Mouse (Mus musculus) left cerebral cortex, postnatal 4 days (tissue): ENCODE measurements around the gene Stard5. TPM values are rescaled to one million over a fixed set of nuclear protein-coding genes. Genes with fewer than 3 reads are reported as not detected.

Experiments
- DNase-seq: peaks from one replicate; pipeline ENCODE4 v3.0.0-alpha.2; 2022
- intact Hi-C: fragments of 180-260 bp; cut with DNase I; formaldehyde crosslinking; loops from one replicate; pipeline ENCODE4 v1.15.1; 2025
- total RNA-seq, 2 experiments: library from RNA; stranded (reverse); gene quantifications; 2 replicates each; pipeline ENCODE4 v1.2.3; 2021

Gene Stard5
- total RNA-seq, 2 experiments from 2014 or later: 10.2 to 10.4 TPM

- intact Hi-C loops: no loop called here
Measured at GRCm38 (mm10) chr7:83632682-83633120, 942 bp downstream of the Stard5 start.

DNA sequence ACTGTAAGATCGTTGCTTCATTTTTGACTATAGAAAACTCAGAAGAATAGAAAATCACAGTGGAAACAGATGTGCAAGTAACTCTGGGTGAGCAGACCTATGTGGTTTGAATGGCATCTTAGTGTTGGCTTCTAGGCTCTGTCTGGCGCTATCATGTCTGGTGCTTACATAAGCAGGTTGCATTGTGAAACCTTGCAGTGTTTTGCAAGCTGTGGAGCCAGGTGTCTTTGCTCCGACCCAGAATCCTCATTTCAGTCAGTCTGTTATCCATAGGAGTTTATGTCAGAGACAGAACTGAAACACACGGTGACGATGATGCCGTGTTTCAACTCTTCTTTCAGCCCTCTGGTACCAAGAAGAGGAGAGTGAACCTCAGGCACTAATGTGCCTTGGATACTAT, 2.1 kb downstream of the Stard5 start:
- intact Hi-C loops: no loop called here
- no peak for DNase-seq

More at GRCm38 (mm10) chr7:83632682-83633120, 942 bp downstream of the Stard5 start:
- DNase-seq: no peak

GRCm38 (mm10) chr7:83635726-83636125, 4.0 kb downstream of the Stard5 start:
- intact Hi-C loops: no loop called here
- no peak for DNase-seq

DNA sequence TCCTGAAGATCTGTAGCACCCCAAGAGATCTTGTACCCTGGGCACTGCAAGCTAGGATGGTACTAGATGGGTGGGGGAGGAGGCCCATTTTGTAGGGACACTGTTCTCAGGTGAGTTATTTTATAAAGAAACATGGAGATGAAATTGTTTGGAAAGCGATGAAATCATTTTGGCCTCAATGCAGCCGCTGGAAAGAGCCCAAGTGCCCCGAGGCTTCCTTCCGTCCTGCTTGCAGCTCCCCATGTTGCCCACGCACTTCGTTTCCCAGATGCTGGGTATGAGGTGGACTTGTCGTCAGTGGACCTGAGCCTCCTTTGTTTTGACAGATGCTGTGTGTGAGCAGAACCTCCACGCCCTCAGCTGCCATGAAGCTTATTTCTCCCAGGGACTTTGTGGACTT, 4.7 kb downstream of the Stard5 start:
- no peak for DNase-seq
- intact Hi-C loops: no loop called here

- DNase-seq: no peak
- intact Hi-C loops: no loop called here
Measured at GRCm38 (mm10) chr7:83637781-83638583, 6.2 kb downstream of the Stard5 start.

DNA sequence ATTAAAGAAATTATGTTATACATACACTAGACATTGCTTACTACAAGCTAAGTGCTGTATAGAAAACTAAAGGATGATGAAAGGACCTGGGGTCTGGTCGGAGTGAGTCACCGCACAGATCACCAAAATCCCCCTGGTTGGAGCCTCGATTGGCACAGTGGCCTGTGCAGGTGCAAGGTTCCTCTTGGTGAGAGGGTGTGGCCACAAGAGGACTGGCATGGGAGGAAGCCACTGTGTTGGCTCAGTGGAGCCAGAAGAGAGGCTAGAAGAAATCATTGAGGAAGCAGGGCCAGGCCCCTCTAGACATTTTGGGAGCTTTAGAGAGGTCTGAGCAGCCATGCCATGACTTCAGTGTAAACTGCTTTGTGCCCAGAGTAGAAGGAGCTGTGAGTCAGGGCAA, 7.3 kb downstream of the Stard5 start:
- no peak for DNase-seq
- intact Hi-C loops: no loop called here

DNA sequence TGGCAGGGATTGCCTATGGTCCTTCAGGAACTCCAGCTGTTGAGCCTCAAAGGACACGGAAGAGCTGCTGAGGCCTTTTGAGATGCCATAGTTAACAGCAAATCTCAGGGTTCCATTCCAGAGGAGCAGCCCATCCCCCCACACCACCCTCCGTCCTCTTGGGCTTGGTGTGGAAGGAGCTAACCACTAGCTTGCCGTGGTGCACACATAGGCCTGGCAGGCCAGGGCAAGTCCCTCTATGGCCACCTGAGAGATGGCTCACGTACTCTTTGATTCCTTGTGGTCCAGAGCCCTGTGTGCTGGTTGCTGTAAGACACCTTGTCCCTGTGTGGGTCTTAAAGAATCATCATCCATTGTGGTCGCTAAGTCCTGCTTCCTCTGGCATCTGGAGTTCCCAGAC, 8.8 kb downstream of the Stard5 start:
- intact Hi-C loops: no loop called here
- DNase-seq: no peak

DNA sequence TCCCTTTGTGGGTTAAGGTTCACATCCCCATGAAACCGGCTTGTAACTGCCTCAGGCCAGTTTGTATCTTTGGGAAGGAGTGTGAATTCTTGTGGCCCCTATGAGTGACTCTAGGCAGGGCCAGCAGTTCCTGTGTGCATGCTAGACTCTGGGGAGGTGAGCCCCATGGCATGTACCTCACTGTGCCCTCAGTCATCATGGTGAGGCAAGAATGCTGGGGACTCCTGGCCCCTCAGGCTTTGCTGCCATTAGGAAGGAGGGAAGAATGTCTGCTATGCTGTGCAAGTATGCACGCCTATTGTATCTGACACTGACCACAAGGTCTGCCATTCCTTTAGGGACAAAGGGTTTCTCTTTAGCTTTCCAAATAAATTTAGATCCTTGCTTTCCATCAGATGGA, 9.4 kb downstream of the Stard5 start:
- intact Hi-C loops: no loop called here

DNA sequence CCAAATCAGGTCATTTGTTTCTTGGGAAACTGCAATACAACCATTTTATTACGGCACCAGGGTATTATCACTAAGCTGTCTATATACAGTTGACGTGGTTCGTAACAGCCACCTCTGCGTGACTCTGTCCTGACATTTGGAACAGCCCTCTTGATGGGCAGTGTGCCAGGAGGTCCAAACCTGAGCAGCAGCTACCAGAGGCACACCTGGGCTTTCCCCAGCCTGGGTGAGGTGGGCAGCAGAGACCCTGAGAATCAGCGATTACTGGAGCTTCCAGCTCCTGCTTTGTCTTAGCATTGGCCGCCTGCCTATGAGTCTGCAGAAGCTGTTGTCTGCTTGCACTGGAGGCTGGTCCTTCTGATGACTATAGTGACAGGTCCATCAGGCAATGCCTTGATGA, 11.8 kb downstream of the Stard5 start:
- no peak for DNase-seq
- intact Hi-C loops: no loop called here

More for the DNA sequence above, 9.4 kb downstream of the Stard5 start:
- no peak for DNase-seq

DNA sequence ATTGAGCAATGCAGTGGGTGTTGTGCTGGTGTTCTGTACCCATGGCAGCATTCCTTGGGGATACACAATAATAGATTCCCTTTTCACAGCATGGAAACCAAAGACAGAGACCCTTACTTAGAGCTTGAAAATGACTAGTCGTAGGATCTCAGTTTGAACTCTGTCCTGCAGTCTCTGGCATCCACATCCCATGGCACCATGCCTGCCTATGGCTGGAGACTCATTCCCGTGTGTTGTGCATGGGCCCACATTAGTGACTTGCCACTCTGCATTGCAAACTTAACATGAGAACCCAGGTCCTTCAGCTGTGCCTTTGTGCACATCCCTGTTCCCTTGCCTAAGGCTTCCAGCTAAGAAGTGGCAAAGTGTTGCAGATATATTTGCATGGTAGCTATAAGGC, 13.0 kb downstream of the Stard5 start:
- intact Hi-C loops: no loop called here
- DNase-seq: no peak

DNA sequence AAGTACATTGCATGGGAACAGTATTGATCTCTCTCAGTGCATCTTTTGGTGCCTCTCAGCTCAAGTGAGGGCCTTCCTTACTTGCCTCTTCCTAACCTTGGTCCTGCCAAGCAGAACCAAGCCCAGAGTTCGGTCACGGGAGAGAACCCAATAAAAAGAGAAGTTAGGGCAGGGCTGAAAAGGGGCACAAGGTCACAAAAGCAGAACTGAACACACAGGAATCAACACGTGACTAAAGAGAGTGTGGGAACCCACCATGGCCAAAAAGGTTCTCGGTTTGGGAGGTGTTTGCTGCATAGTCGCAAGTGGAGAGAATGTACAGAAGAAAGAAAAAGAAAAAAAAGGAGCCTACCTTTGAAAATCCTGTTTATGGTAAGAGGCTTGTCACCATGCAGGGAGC, 13.7 kb downstream of the Stard5 start:
- DNase-seq: no peak
- intact Hi-C loops: no loop called here

DNA sequence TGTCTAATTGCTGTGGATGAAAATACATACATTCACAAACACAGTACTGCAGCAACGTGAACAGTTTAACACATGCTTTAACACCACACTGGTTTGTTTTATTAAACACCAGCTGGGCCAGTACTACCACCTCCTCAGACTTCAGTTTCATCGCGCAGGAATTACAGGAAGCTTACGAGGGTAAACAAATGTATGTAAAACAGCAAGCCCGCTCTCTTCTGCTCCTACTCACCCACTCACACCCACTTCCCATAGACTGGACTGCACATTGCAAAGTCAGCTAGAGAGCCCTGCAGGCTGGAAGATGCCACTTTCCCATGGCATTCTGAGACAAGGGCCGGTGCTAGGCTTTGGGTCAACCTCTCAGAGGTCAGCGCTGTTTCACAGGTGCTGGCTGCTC, 17.0 kb downstream of the Stard5 start:
- no peak for DNase-seq
- intact Hi-C loops: no loop called here

- DNase-seq: no peak
- intact Hi-C loops: no loop called here
Measured at GRCm38 (mm10) chr7:83650638-83651037, 18.9 kb downstream of the Stard5 start.

GRCm38 (mm10) chr7:83652498-83652897, 20.7 kb downstream of the Stard5 start:
- intact Hi-C loops: no loop called here
- no peak for DNase-seq

DNA sequence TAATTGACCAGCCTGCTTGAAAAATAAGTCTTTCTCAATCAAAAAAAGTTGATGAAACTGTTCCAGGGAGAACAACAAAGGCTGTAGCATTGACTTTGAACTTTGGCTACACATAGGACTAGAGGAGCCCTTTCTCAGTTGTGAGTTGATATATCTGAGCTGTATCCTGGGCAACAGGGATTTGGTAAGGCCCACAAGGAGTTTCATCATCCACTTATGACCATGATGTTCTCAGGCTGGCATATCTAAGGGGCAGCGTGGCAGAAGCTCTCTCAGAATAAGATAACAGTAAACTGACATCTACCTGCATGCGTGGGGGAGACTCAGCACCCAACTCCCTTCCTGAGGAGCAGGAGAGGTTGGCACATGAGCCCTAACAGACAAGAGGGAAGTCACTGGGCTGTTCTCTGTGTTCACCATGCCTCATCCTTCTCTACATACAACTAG, 21.9 kb downstream of the Stard5 start:
- intact Hi-C loops: no loop called here

GRCm38 (mm10) chr7:83654196-83654595, 22.4 kb downstream of the Stard5 start:
- intact Hi-C loops: no loop called here
- no peak for DNase-seq

More for the DNA sequence above, 21.9 kb downstream of the Stard5 start:
- no peak for DNase-seq

DNA sequence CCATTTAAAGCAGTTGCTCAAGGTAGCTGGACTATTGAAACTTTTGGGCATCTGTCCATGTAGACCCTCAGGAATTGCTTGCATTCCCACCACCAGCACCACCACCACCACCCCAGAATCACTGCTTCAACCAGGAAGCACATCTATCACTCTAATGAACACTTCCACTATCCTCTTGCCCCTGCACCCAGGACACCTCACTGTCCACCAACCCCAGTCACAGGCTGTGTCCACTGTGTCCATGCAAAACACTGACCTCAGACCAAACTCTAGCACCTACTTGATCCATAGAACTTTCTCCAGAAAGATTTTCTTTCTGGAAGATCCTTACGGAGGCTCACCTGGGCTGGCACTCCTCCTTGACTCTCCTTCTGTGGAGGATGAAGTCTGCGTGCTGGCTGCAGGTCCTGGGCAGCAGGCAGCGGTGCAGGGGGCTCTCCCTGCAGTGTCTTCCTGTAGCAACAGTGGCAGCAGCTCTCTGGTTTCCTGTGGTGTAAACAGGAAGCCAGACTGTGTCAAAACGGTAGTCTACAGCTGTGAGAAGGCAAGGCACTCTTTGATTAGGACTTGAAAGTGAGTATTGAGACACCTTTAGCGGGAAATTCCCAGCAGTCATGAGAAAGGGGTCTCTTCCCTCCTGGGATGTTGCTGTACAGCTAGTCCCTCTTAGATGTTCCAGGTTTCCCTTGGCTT, 23.3 kb downstream of the Stard5 start:
- no peak for DNase-seq
- intact Hi-C loops: no loop called here

DNA sequence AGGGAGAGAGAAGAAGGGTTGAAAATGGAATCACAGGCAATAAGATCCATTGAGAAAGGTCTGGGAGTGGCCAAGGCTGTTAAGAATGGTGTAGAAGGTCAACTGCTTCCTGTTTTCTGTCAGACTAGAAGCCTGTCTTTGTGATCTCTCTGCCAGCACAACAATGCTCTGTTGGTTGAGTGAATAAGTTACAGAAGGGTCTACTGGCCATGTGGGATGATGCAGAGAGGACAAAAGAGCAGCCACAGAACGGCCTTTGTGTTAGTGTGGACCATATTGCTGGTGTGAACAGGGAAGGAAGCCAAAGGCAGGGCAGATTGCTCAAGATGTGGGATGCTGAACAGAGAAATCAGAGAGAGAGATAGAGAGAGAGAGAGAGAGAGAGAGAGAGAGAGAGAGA, 27.0 kb downstream of the Stard5 start:
- peak; percentile 13 for DNase-seq
- intact Hi-C loops: no loop called here

- DNase-seq: peak; percentile 46
- intact Hi-C loops: loop anchor here (10.0 kb wide), 1 partner anchor 145 kb away; no protein-coding TSS in a partner anchor
Measured at GRCm38 (mm10) chr7:83659159-83660065, 27.7 kb downstream of the Stard5 start.

- intact Hi-C loops: loop anchor here (10.0 kb wide), 1 partner anchor 145 kb away; no protein-coding TSS in a partner anchor
- no peak for DNase-seq
Measured at GRCm38 (mm10) chr7:83660273-83660691, 28.5 kb downstream of the Stard5 start.

DNA sequence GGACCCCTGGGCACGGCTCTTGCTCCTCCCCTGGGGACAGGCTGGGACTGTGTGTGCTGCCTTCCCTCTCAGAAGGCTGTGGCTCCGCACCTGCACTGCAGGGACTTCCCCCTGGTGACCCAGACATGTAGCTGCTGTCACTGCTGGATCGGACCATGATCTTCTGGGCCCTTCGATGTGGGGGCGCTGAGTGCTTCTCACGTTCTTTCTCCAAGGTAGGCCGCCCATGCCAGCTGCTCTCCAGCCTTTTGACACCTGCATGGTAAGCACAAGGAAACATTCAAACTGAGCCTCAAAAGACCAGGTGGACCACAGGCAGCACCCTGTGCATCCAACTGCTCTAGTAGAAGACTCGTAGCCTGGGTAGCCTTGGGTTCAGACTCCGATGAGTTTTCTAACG, 29.3 kb downstream of the Stard5 start:
- intact Hi-C loops: loop anchor here (10.0 kb wide), 1 partner anchor 144 kb away; no protein-coding TSS in a partner anchor

More for the DNA sequence above, 29.3 kb downstream of the Stard5 start:
- no peak for DNase-seq
